Mouse (Mus musculus): ENCODE measurements around the gene Acot6. TPM values are rescaled to one million over a fixed set of nuclear protein-coding genes. Genes with fewer than 3 reads are reported as not detected.
A peak's percentile ranks its signal among the peaks of the same experiment; 100 is the strongest.

The Acot6 gene
- total and polyA plus RNA-seq, 2 experiments from 2014 or later: 1.3 to 5.1 TPM

GRCm38 (mm10) chr12:84149971-84150370 lies 49.5 kb downstream of the Acot6 start:
- Histone ChIP-seq H3K27me3 (ENCODE audit: insufficient read depth, low read length) (no peaks in the 10 kb centered on the region), H3K4me1 (ENCODE audit: insufficient read depth) (no peaks in the 10 kb centered on the region), H3K9me3 (ENCODE audit: low read length) (no peaks in the 10 kb centered on the region), H3K4me3 (ENCODE audit: low read depth, low read length) (no peak overlapping the region), H3K36me3 (ENCODE audit: insufficient read depth) (peaks cover 15% of the 10 kb centered on the region; the same call in 1 of the 2 replicates), H3K4me2 (ENCODE audit: low read depth) (no peak overlapping the region), H3K9ac (no peak overlapping the region), H3K27ac (ENCODE audit: low read depth, low read length) (0 out of 2 replicates have a peak overlapping the region, but pooled peaks have one; percentile 29)
- ATAC-seq (no peak), DNase-seq (no peak)
- no peak for TF ChIP-seq CTCF (IDR thresholded peaks at IDR 0.05; ENCODE audit: low read depth)
- WGBS: 71% methylated on average over 15 of the region's 15 CpGs

- 67% methylated on average over 6 of the region's 6 CpGs for WGBS
Measured at GRCm38 (mm10) chr12:84150976-84151375, 50.5 kb downstream of the Acot6 start.

GRCm38 (mm10) chr12:84151911-84152310 lies 51.5 kb downstream of the Acot6 start:
- no peaks in the 10 kb centered on the region for H3K9me3 ChIP-seq (ENCODE audit: low read length)
- ATAC-seq: no peak
- WGBS: 87% methylated on average over 10 of the region's 10 CpGs
- no peak overlapping the region for H3K4me2 ChIP-seq (ENCODE audit: low read depth)
- no peaks in the 10 kb centered on the region for H3K27me3 ChIP-seq (ENCODE audit: insufficient read depth, low read length)
- TF ChIP-seq CTCF (IDR thresholded peaks at IDR 0.05; ENCODE audit: low read depth): no peak
- H3K4me3 ChIP-seq (ENCODE audit: low read depth, low read length): no peak overlapping the region
- DNase-seq: no peak
- H3K4me1 ChIP-seq (ENCODE audit: insufficient read depth): no peaks in the 10 kb centered on the region
- no peak overlapping the region for H3K9ac ChIP-seq
- H3K36me3 ChIP-seq (ENCODE audit: insufficient read depth): peaks cover 31% of the 10 kb centered on the region; the same call in 1 of the 2 replicates
- no peak overlapping the region for H3K27ac ChIP-seq (ENCODE audit: low read depth, low read length)

More at GRCm38 (mm10) chr12:84150976-84151375, 50.5 kb downstream of the Acot6 start:
- TF ChIP-seq CTCF (IDR thresholded peaks at IDR 0.05; ENCODE audit: low read depth): no peak
- H3K4me2 ChIP-seq (ENCODE audit: low read depth): no peak overlapping the region
- no peak overlapping the region for H3K9ac ChIP-seq
- no peak overlapping the region for H3K27ac ChIP-seq (ENCODE audit: low read depth, low read length)
- peaks cover 24% of the 10 kb centered on the region; the same call in 1 of the 2 replicates for H3K36me3 ChIP-seq (ENCODE audit: insufficient read depth)
- no peaks in the 10 kb centered on the region for H3K4me1 ChIP-seq (ENCODE audit: insufficient read depth)
- H3K27me3 ChIP-seq (ENCODE audit: insufficient read depth, low read length): no peaks in the 10 kb centered on the region
- ATAC-seq: no peak
- no peak overlapping the region for H3K4me3 ChIP-seq (ENCODE audit: low read depth, low read length)
- DNase-seq: no peak
- no peaks in the 10 kb centered on the region for H3K9me3 ChIP-seq (ENCODE audit: low read length)

- DNase-seq (no peak), ATAC-seq (no peak)
- no peak overlapping the region for H3K4me3 ChIP-seq (ENCODE audit: low read depth, low read length)
- TF ChIP-seq CTCF (IDR thresholded peaks at IDR 0.05; ENCODE audit: low read depth): no peak
- no peaks in the 10 kb centered on the region for H3K4me1 ChIP-seq (ENCODE audit: insufficient read depth)
- H3K9me3 ChIP-seq (ENCODE audit: low read length): no peaks in the 10 kb centered on the region
- H3K36me3 ChIP-seq (ENCODE audit: insufficient read depth): peaks cover 34% of the 10 kb centered on the region; the same call in 1 of the 2 replicates
- no peaks in the 10 kb centered on the region for H3K27me3 ChIP-seq (ENCODE audit: insufficient read depth, low read length)
- H3K9ac ChIP-seq: no peak overlapping the region
- H3K27ac ChIP-seq (ENCODE audit: low read depth, low read length): no peak overlapping the region
- no peak overlapping the region for H3K4me2 ChIP-seq (ENCODE audit: low read depth)
- WGBS: 73% methylated on average over 32 of the region's 32 CpGs
Measured at GRCm38 (mm10) chr12:84152352-84153190, 52.1 kb downstream of the Acot6 start.

- DNase-seq (no peak), ATAC-seq (no peak)
- TF ChIP-seq CTCF (IDR thresholded peaks at IDR 0.05; ENCODE audit: low read depth): no peak
- no peak overlapping the region for H3K27ac ChIP-seq (ENCODE audit: low read depth, low read length)
- H3K27me3 ChIP-seq (ENCODE audit: insufficient read depth, low read length): no peaks in the 10 kb centered on the region
- no peaks in the 10 kb centered on the region for H3K9me3 ChIP-seq (ENCODE audit: low read length)
- no peak overlapping the region for H3K4me3 ChIP-seq (ENCODE audit: low read depth, low read length)
- H3K36me3 ChIP-seq (ENCODE audit: insufficient read depth): peaks cover 43% of the 10 kb centered on the region; the same call in 1 of the 2 replicates
- H3K4me1 ChIP-seq (ENCODE audit: insufficient read depth): no peaks in the 10 kb centered on the region
- 81% methylated on average over 6 of the region's 6 CpGs for WGBS
- H3K4me2 ChIP-seq (ENCODE audit: low read depth): no peak overlapping the region
- H3K9ac ChIP-seq: no peak overlapping the region
Measured at GRCm38 (mm10) chr12:84153414-84153813, 53.0 kb downstream of the Acot6 start.

GRCm38 (mm10) chr12:84154786-84155522 lies 54.5 kb downstream of the Acot6 start:
- TF ChIP-seq CTCF (IDR thresholded peaks at IDR 0.05; ENCODE audit: low read depth): no peak
- DNase-seq (no peak), ATAC-seq (no peak)
- Histone ChIP-seq H3K27me3 (ENCODE audit: insufficient read depth, low read length) (no peaks in the 10 kb centered on the region), H3K9ac (no peak overlapping the region), H3K4me1 (ENCODE audit: insufficient read depth) (no peaks in the 10 kb centered on the region), H3K4me3 (ENCODE audit: low read depth, low read length) (no peak overlapping the region), H3K4me2 (ENCODE audit: low read depth) (no peak overlapping the region), H3K27ac (ENCODE audit: low read depth, low read length) (no peak overlapping the region), H3K9me3 (ENCODE audit: low read length) (no peaks in the 10 kb centered on the region), H3K36me3 (ENCODE audit: insufficient read depth) (peaks cover 56% of the 10 kb centered on the region)
- 72% methylated on average over 11 of the region's 11 CpGs for WGBS

GRCm38 (mm10) chr12:84155523-84155871 lies 55.0 kb downstream of the Acot6 start:
- ATAC-seq: no peak
- Histone ChIP-seq H3K27me3 (ENCODE audit: insufficient read depth, low read length) (no peaks in the 10 kb centered on the region), H3K4me3 (ENCODE audit: low read depth, low read length) (no peak overlapping the region), H3K36me3 (ENCODE audit: insufficient read depth) (peaks cover 59% of the 10 kb centered on the region), H3K4me2 (ENCODE audit: low read depth) (no peak overlapping the region), H3K9me3 (ENCODE audit: low read length) (no peaks in the 10 kb centered on the region), H3K27ac (ENCODE audit: low read depth, low read length) (no peak overlapping the region), H3K4me1 (ENCODE audit: insufficient read depth) (no peaks in the 10 kb centered on the region), H3K9ac (no peak overlapping the region)
- no peak for DNase-seq
- TF ChIP-seq CTCF (IDR thresholded peaks at IDR 0.05; ENCODE audit: low read depth): no peak
- 62% methylated on average over 2 of the region's 2 CpGs for WGBS
